Mouse (Mus musculus): ENCODE measurements around the gene Pla2g2f.

GRCm38 (mm10) chr4:138734105-138734504, 23.3 kb downstream of the Pla2g2f start:
- TF ChIP-seq POLR2A (IDR thresholded peaks at IDR 0.05; ENCODE audit: borderline replicate concordance, low read depth, low read length) (no peak), CTCF (IDR thresholded peaks at IDR 0.05; ENCODE audit: low read depth, low read length) (no peak)

Data from bone marrow macrophage, adult 2 months (primary cell).